Mouse (Mus musculus): ENCODE data around the gene Jak3.
"Not testable (repeated sequence)": the region's sequence is repeated elsewhere in the genome, so short reads cannot be mapped to it uniquely, and the experiment has no call there.

GRCm38 (mm10) chr8:71695456-71695855 lies 19.4 kb downstream of the Jak3 start:
- TF ChIP-seq CTCF (IDR thresholded peaks at IDR 0.05; ENCODE audit: borderline replicate concordance, control insufficient read depth, extremely low read depth, insufficient read depth, low read length, poor library complexity) = peak; percentile 60; the same call in 1 of the 2 replicates
- not testable (repeated sequence) for TF ChIP-seq POLR2A (IDR thresholded peaks at IDR 0.05; ENCODE audit: control insufficient read depth, extremely low read depth, insufficient read depth, low read length, poor library complexity)
